Mouse (Mus musculus) cerebellum, adult 11 months (tissue): ENCODE results near the gene A430005L14Rik.
A peak's percentile ranks its signal among the peaks of the same experiment; 100 is the strongest.

Source experiments
- DNase-seq: peaks from one replicate; pipeline ENCODE4 v3.0.0; 2022

A430005L14Rik gene

GRCm38 (mm10) chr4:153974431-153975291 lies 17.6 kb downstream of the A430005L14Rik start, which contains the start of the genes Dffb and Cep104:
Gene Dffb, minus strand, starts transcription at chr4:153975126.
Gene Cep104, plus strand, starts transcription at chr4:153975194.
- peak; percentile 92 for DNase-seq

DNA sequence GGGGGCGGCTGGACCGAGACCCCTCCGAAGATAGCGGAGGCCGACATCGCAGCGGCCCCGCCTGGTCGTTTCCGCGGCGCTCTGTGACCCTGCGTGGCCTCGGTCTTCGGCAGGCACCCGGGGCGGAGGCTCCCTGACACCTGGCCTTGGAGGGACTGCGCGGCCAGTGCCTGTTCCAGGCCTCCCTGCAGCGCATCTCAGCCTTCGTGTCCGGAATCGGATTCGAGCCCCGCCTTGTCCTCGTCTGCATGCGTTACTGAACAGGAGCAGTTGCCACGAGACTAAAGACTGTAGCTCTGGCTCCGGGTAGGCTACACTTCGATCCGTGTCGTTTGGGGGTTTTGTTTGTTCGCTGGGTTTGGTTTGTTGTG lies 18.2 kb downstream of the A430005L14Rik start:
- no peak for DNase-seq

GRCm38 (mm10) chr4:153975768-153976167 lies 18.7 kb downstream of the A430005L14Rik start:
- DNase-seq = no peak

GRCm38 (mm10) chr4:153979243-153979642 lies 22.2 kb downstream of the A430005L14Rik start:
- no peak for DNase-seq

DNA sequence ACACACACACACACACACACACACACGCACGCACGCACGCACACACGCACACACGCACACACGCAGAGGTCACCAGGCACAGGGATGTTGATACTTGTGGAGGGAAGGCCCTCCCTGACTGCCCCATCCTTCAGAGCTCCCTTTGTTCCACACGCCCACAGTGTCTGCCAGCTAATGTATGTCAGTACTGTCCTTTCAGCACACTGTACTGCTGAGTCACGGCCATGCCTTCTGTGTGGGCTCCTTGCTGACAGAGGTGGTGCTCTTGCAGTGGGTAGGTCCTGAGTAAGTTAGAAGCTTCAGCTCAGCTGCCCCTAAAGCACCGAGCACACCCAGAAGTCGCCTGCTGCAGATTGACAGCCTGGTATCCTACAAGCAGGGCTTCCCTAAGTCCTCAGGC lies 23.4 kb downstream of the A430005L14Rik start:
- no peak for DNase-seq

GRCm38 (mm10) chr4:153992715-153993114 lies 35.7 kb downstream of the A430005L14Rik start:
- DNase-seq = no peak

- no peak for DNase-seq
Measured at GRCm38 (mm10) chr4:153993505-153993904, 36.5 kb downstream of the A430005L14Rik start.

DNA sequence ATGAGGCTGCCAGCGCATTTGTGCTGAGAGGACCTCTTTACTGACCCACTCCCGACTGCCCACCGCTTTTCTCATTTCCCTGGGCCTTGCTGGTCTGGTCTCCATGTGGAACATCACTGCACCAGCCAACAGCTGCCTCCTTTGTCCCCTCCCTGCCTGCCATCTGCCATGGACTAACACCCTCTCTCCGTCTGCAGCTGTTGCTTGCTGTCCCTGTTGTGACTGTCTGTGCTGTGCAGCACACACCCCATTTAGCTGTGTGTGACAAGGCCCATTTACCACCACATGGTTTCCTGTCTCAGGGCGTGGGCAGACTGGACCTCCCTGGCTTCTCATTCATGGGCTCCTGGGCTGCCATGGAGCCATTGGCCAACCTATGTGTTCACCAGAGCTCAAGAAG lies 48.5 kb downstream of the A430005L14Rik start:
- DNase-seq = no peak

GRCm38 (mm10) chr4:154006264-154006663 lies 49.2 kb downstream of the A430005L14Rik start:
- no peak for DNase-seq

DNA sequence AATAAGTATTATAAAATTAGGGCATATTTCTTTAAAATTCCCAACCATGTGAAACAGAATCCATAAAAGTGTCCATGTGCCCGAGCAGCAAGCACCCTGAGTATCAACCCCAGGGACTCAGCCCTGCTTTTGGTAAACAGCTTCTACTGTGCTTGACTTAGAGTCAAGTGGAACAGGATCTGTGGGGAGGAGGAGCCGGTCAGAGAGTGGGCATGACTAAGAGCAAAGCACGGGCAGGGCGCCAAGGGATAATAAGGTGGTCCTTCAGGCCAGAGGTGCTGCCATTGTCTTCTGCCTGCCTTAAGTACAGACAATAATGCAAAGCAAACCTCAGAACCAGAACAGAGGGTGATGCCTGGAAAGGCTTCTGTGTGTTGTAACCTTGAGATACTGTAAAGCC lies 50.7 kb downstream of the A430005L14Rik start:
- no peak for DNase-seq

DNA sequence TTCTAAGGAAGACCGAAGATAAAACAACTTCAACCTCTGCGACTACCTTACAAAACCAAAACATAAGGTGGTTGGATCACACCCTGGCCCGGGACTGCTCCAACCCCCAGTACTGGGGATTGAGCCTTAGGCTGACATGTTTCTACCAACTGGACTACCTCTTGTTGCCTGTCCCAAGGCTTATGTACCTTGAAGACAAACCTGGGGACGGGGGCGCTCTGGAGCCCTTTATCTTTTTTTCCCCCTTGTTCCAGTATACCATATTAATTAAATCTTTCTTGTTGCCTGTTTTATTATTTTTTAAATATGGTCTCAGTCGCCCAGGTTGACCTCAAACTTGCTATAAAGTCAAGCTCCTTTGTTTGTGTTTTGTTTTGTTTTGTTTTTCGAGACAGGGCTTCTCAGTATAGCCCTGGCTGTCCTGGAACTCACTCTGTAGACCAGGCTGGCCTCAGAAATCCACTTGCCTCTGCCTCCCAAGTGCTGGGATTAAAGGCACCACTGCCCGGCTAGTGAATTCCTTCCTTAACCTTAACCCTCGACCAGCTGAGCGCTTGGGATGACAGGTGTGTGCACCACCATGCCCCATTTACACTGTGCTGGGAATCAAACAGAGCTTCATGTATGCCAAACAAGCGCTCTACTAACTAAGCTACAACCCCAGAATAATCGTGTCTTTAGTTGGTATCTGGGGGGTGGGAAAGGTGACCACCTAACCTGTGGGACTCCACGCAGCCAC lies 54.0 kb downstream of the A430005L14Rik start:
- DNase-seq = no peak
